Mouse (Mus musculus) mouse embryonic stem cell (cell line): ENCODE data around the gene Col4a3.

Experiments used
- in situ Hi-C, 2 experiments: fragments of 300-500 bp; cut with MboI; formaldehyde crosslinking; loops; 1 replicate in 1 of 2; 3 replicates in 1 of 2; pipeline ENCODE4 v1.14.3; 2019 to 2020; ENCODE audit warnings: low sequenced_read_pairs in 2 of 2, low pct_unique_long_range_greater_than_20kb in 1 of 2, mixed read lengths in 1 of 2; ENCODE audit not compliant: unreplicated experiment in 1 of 2

Col4a3 gene

GRCm38 (mm10) chr1:82638428-82638827, 51.7 kb downstream of the Col4a3 start:
- in situ Hi-C loops, result loop anchor here in 1 of 2 experiments (10.0 kb wide), 1 partner anchor 64 kb away; no protein-coding TSS in a partner anchor

GRCm38 (mm10) chr1:82641316-82641987, 54.7 kb downstream of the Col4a3 start:
- in situ Hi-C loops, result no loop called here

- in situ Hi-C loops, result no loop called here
Observed at GRCm38 (mm10) chr1:82647989-82648388, 61.3 kb downstream of the Col4a3 start.

GRCm38 (mm10) chr1:82650868-82651267, 64.1 kb downstream of the Col4a3 start:
- in situ Hi-C loops, result no loop called here

GRCm38 (mm10) chr1:82654046-82654445, 67.3 kb downstream of the Col4a3 start:
- in situ Hi-C loops, result no loop called here

- in situ Hi-C loops, result no loop called here
Observed at GRCm38 (mm10) chr1:82656452-82656851, 69.7 kb downstream of the Col4a3 start.

- in situ Hi-C loops, result no loop called here
Observed at GRCm38 (mm10) chr1:82662269-82662668, 75.5 kb downstream of the Col4a3 start.

- in situ Hi-C loops, result no loop called here
Observed at GRCm38 (mm10) chr1:82663522-82663921, 76.8 kb downstream of the Col4a3 start.

- in situ Hi-C loops, result no loop called here
Observed at GRCm38 (mm10) chr1:82686328-82686727, 99.6 kb downstream of the Col4a3 start.

GRCm38 (mm10) chr1:82686866-82687265, 100.1 kb downstream of the Col4a3 start:
- in situ Hi-C loops, result no loop called here

- in situ Hi-C loops, result no loop called here
Observed at GRCm38 (mm10) chr1:82687931-82688330, 101.2 kb downstream of the Col4a3 start.

GRCm38 (mm10) chr1:82695915-82696314, 109.2 kb downstream of the Col4a3 start:
- in situ Hi-C loops, result no loop called here

- in situ Hi-C loops, result no loop called here
Observed at GRCm38 (mm10) chr1:82717816-82718512, 131.2 kb downstream of the Col4a3 start.

- in situ Hi-C loops, result no loop called here
Observed at GRCm38 (mm10) chr1:82724339-82725025, 137.8 kb downstream of the Col4a3 start, which contains the start of gene Mff. Gene Mff (plus strand): TSS chr1:82724890.

- in situ Hi-C loops, result no loop called here
Observed at GRCm38 (mm10) chr1:82725026-82725874, 138.5 kb downstream of the Col4a3 start.

GRCm38 (mm10) chr1:82725875-82726185, 139.1 kb downstream of the Col4a3 start:
- in situ Hi-C loops, result no loop called here

- in situ Hi-C loops, result no loop called here
Observed at GRCm38 (mm10) chr1:82726482-82726881, 139.8 kb downstream of the Col4a3 start.

- in situ Hi-C loops, result no loop called here
Observed at GRCm38 (mm10) chr1:82733357-82733756, 146.6 kb downstream of the Col4a3 start.

GRCm38 (mm10) chr1:82738066-82738465, 151.3 kb downstream of the Col4a3 start:
- in situ Hi-C loops, result no loop called here
